Mouse (Mus musculus) gastrocnemius, postnatal 10 days (tissue): ENCODE data around the gene Traf5. TPM values are rescaled to one million over a fixed set of nuclear protein-coding genes. Genes with fewer than 3 reads are reported as not detected.

Source experiments
- DNase-seq: peaks from one replicate; pipeline ENCODE4 v3.0.0; 2021; ENCODE audit warnings: mixed read lengths
- total RNA-seq, 2 experiments: library from RNA; stranded (reverse); gene quantifications; 2 replicates each; pipeline ENCODE4 v1.2.3; 2021

The Traf5 gene
- total RNA-seq, 2 experiments from 2014 or later, result 9.4 to 13.1 TPM

DNA sequence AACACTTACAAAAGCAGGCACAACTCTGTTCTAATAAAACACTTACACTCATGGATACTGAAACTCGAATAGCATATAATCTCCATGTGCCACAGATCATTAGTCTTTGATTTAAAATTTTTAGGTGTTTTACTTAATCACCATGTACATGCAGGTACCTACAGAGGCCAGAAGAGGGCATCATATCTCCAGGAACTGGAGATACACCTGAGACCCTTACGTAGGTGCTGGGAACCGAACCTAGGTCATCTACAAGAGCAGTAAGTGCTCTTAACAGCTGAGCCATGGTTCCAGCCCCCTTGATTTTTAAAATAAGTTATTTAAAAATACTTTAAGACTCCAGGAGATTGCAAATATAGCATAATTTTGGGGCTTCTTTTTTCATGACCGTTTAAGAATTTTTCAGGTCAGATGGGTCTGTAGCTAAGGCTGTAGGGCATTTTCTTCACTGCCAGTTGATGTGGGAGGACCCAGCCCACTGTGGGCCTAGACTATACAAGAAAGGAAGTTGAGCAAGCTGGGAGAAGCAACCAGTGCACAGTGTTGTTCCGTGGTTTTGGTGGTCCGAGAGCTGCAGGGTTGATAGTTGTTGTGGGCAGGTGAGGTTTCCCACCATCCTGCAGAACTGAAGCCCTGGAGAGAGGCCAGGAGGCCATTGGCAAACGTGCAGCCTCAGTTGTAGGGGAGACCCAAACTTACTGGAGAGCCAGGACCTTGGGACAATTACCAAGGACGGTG is 29.0 kb downstream of the Traf5 start:
- no peak for DNase-seq

DNA sequence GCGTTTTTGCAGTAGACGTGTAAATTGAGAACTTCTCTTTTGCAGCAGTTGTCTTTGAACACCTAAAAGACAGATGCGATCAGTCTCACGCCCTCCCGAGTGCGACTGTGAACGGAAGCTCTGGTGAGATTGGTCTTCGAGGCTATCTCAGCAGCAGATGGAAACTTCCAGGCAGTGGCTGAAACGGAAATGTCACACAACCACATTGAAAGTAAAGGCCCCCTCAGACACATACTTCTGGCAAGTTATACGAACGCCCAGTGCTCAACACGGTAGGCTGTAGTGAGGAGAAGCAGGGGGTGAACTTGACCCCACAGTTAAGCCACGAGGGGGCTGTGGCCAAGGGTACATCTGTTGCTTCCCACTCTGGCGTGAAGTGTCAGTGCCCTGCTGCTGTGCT is 29.7 kb downstream of the Traf5 start:
- DNase-seq, result no peak

DNA sequence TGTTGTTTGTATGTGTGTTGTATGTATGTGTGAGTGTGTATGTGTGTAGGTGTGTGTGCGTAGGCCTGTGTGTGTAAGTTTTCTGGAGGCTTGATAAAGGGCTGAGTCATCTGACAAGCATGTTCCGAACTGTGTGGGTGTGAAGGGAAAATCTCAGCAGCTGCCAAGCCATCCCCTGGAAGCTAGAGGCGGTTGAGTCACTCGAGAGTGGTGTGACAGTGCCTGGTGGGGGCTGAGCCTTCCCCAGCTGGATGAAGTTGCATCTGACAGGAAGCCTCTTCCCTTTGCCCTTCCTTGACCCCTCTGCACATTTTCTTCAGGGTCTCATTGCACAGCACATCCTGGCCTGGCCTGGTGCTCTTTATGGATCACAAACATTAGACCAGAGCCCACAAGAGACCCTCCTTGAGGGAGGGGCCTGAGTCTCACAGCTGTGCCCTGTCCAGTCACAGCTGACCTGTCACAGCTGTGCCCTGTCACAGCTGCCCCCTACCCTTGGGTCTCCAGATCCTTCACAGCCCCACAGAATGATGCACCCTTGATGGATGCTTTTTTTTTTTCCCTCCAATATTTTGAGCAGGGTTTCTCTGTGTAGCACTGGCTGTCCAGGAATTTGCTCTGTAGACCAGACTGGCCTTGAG is 30.6 kb downstream of the Traf5 start:
- DNase-seq, result peak; percentile 48

DNA sequence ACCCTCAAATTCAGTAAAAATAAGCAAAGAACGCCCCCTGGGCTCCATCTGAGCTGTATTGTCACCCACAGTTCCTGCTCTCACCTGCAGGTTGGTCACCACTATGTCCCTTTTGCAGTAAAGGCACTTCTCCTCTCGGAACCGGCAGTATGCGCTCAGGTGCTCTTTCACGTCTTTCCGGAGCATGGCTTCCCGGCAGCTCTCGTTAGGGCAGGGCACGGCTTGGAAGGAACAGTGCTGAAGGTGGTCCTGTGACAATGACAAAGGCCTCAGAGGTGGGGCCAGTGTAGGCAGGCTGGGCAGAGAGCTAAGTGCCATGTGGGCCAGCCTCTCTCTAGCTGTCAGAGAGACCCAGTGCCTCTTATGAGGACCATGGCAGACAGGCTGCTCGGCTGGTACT is 33.4 kb downstream of the Traf5 start:
- no peak for DNase-seq

DNA sequence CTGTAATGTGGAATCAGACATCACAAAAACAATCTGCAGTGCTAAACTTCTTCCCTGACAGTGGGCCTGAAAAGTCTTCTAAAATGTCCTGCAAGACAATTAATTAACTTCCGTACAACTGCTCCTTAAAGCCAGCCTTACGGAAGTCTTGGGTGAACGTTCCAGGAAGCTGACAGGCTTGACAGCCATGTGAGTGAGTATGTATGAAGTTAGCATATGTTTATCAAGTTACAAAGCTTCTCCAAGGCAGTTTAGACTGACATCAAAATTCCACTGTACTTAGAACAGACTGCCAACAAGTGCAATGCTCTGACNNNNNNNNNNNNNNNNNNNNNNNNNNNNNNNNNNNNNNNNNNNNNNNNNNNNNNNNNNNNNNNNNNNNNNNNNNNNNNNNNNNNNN is 38.6 kb downstream of the Traf5 start:
- no peak for DNase-seq

DNA sequence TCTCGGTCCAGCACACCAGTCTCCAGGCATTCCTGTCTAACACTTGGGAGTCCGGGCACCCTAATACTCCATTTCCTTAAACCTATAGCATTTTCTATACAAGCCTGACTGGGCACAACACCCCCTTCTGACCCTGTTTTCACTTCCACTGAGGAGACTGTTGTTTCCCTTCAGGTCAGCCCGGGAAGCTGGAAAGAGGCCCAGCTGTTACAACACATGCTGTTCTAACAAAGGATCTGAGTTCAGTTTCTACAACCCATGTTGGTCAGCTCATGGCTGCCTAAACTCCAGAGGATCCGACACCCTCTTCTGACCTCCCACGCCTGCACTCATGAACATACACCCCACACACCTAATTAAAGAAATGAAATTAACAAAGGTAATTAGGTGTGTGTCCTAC is 39.4 kb downstream of the Traf5 start:
- no peak for DNase-seq

DNA sequence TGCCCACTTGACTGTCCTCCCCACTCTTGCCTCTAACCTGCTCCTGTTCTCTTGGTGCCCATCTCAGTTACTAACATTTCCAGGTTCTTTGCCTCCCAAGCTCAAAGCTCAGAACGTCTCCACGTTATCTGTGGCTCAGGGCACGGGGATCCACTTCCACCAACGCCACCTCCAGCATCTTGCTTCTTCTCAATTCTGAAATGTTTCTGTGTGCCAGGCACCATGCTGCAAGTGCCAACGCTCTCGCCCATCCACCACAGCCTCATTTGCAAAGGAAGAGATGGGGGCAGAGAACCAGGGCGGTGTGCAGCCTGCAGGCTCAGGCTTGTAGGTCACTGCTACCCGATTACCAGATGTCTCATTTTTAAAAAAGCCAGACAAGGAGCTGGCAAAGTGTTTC is 39.9 kb downstream of the Traf5 start:
- DNase-seq, result no peak

DNA sequence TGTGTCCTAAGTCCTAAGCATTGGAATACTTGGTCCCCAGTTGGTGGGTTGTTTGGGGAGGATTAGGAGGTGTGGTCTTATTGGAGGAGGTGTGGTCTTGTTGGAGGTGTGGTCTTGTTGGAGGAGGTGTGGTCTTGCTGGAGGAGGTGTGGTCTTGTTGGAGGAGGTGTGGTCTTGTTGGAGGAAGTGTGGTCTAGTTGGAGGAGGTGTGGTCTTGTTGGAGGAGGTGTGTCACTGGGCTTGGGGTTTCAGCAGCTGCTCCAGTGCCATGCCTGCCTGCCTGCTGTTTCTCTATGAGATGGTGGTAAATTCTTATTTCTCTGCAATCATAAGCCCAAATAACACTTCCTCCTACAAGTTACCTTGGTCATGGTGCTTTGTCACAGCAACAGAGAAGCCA is 93.3 kb downstream of the Traf5 start:
- no peak for DNase-seq

DNA sequence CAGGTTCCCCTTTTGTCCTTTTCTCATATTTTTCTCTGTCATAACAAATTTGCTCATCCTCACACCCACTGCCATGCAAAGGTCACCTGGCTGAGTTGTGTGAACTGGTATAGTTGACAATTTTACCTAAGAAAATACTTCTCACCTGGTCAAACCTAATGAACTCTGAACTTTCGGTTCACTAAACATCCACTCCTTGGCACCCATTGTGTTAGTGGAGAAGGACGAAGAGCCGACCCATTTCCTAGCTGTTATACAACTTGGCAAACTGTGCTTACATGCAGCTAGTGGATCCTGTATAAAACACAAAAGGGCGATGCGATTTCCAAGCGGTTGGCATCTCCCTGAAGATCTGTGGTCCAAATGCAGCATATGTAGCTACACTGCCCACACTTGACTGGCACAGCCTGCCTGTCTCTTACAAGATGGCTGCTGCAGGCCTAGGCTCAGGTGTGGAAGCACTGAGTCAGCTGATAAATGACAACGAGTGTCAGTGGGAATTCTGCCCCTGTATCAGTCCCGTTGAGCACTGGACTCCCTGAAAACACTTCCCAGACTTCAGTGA is 95.7 kb downstream of the Traf5 start:
- DNase-seq, result no peak

DNA sequence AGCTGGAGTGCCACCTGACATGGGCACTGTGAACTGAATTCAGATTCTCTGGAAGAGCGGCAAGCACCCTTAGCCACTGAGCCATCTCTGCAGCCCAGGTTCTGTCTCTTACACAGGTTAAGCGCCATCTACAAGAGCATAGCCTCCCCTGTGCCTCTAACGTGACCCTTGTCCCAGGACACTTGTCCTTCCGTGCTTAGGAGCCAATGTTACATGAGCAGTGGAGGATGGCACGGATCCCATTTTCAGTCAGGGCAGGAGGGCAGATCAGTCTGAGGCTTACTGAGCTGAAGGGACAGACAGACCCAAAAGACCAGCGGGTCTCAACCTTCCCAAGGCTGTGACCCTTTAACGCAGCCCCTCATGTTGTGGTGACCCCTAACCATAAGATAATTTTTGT is 96.4 kb downstream of the Traf5 start:
- DNase-seq, result no peak

DNA sequence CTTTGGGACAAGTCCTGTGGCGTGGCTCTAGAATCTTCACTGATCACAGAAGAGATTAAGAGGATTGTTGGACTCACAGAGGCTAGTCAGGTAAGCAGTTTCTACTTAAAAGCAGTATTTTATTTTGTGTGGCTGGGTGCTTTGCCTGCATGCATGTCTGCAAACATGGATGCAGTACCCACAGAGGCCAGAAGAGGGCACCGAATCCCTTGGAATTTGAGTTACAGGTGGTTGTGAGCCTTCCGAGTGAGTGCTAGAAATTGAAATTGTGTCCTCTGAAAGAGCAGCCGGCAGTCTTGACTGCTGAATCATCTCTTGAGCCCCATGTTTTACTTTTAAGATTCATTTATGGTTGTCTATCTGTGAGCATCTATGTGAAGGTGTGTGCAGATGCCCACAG is 96.9 kb downstream of the Traf5 start:
- peak; percentile 74 for DNase-seq

DNA sequence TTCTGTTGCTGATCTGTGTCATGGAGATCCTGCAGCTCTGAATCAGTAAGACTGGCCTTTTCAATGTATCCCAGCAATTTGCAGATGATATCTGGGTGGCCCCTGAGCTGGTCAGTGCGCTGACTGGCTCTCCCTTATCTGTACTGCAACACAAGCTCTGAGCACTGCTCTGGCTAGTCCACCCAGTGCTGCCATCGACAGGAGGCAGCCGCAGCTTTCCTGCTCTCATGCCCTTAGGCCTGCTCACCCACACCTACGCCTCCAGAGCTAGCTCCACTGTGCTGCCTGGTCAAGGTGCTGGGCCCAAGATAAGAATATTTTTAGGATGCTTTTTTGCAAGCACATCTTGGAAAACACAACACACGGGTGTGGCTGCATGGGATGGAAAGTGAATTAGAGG is 97.9 kb downstream of the Traf5 start:
- DNase-seq, result no peak

DNA sequence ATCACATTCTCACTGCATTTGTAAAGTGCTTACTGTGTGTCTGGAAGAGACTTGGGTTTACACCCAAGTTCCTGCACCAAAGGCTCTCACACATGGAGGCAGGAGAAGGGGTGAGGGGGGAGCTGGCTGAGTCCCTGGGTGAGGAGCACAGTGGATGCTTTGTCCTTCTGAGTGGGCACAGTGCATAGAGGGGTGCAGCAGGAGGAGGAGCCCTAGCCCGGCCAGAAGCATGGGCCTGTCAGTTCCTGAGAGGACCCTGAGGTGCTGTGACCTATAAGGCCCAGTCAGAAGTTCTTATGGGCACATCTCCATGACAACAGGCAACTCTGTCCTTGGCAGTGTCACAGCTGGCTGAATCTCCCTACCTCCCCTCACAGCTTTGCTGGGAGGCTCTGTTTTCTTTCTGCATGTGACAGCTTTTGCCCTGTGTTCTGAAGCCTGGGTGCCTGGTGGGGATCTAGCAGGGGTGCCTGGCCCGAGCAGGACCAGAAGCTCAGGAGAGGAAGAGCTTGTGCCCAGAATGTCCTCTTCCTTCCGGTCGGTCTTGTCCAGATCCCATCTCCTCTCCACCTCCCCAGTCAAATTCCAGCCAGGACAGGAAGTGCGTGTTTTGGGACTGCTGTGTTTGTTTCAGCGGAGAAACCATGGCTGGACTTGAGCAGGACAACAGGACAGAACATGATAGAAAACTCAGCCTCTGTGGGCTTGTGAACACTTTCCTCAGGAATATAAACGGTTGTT is 100.1 kb downstream of the Traf5 start:
- no peak for DNase-seq

DNA sequence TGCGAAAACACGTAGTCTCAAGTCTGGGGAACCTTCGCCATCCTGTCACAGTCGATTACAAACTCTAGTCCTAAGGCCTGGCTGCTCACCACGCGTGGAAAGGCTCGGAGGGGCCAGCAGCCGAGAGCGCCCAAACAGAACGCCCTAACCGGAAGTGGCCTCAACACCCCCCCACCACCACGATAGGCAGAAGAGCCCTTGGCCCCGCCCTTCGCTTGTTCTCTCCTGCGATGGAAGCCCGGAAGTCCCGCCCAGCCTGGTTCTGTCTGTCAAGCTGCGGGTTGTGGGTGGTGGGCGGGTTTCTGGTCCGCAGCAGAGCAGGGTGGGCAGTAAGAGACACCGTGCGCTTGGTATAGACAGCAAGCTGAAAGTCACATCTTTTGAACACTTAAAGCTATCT is 102.4 kb downstream of the Traf5 start:
- DNase-seq, result peak; percentile 91

DNA sequence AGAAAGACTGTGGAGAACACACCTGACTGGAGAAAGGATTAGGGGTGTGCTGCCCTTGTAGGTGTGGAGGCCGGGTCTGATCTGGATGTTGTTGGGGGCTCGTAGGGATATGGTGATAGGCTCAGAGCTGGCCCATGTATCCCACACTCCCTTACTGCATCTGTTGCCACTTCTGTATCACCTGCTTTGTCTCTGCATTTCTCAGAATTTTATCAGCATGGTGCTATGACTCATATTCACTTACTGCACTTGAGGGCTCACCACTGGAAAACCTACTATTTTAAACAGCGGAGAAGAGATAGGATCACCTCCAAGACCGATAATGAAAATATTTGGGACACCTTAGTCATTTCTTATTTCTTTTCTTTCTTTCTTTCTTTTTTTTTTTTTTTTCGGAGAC is 103.3 kb downstream of the Traf5 start:
- no peak for DNase-seq

DNA sequence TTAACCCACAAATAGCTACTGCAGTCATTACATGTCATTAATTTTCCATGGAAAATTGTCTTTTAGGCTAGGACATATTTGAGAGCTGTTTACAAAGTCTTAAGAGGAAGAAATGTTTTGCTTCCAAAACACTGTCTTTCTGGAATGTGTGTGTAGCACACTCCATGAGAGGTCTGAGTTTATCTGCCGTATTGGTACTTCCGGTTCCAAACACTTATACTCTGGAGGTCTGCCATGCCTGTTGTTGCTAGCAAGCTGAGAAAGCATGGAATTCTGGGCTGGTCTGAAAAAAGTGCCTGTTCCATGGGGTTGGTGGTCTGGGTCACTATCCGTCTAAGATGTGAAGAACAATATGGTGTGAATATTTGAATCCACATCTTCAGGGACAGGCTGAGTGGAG is 103.7 kb downstream of the Traf5 start:
- no peak for DNase-seq

DNA sequence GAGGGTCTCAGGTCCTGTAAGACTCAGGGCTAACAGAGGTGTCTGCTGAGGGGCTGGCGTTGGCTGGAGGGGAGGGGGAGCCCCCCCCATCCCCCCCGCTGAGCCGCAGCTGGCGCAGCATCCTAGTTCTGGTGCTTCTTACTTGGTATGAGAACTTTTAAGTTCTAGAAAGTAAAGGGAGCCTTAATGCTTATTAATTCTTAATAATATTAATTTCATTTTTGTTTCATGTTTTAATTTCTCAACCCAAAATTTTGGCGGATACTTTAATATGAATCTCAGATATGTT is 104.9 kb downstream of the Traf5 start:
- DNase-seq, result no peak

DNA sequence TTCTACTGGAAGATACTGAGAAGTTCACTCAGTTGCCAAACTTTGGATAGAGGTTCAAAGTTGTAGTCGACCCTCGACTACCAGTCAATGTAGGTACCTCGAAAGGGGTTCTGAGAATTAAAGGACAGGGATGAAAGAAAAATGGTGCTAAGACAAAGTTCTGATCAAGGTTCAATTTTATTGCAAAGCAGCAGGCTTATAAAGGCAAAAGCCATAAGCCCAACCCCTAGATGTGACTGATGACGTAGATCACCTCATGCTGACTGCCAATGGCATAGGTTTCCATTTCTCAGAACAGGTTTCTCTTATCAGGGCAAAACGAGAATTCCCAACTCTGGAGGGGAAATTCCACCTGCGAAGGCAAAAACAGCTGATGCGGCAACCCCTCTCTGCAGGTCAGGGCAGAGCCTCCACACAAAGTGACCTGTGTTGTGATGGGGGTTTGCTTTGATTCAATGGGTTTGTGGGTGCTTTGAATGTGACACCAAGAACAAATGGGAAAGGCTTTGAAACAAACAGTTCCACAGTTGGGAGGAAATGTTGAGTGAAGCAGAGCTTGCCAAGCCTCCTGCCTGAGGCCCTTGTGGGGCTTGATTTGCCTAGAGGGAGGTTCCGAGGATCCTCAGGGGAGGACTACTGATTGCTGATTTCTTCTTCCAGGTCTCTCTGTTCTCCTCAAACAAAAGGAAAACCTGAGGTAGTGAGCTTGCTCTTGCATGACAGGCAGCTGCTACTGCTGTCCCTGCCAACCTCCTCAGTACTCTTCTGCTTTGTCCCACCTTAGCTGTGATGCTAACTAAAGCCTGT is 105.5 kb downstream of the Traf5 start:
- DNase-seq, result no peak

DNA sequence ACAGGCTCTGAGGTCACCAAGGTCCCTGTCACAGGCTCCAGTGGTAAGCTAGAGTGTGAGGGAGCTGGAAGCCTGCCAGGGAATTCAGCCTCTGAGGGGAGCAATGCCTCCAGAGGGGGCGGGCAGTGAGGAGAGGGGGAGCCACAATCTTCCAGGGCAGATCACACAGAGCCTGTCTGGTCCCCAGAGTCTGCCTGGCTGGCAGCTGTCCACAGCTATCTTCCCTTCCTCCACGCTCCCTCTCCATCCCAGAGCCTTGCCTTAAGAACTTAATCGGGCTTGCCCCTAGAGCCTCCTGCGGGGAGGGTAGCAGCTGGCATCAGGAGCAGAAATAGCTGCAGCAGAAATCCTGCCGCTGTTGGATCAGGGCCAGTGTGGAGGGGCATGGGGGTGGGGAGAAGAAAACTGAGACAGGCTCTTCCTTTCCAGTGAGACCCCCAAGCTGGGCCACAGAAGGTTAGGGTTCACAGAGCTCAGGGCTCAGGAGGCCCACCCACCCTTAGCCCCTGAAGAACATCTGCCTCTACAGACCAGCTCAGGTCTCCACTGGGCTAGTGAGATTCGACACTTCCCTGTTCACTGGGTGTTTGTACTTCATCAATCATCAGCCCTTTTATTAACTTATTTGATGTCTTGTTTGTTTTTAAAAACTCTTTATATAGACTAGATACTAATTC is 110.8 kb downstream of the Traf5 start:
- peak; percentile 41 for DNase-seq

DNA sequence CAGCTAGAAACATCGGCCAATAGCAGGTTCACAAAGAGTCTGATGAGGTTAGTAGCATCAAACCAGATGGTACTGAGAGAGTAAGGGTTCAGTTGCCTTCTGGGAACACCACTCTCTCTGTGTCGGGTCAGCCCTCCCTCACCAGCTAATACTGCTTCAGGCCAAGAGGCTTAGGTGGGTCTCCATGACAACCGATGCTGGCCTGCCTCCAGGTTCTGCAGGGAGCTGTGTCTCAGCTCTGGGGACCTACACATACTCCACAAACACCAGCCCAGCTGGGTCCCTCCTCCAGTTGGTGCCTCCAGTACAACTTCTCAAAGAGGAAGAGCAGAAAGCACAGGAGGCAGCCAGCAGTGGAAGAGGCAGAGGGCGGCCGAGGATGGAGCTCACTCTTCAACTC is 115.2 kb downstream of the Traf5 start, which contains the start of gene Rd3:
TSS of gene Rd3 (plus strand) at position 184 of the 400 bp plus-strand sequence.
- peak; percentile 45 for DNase-seq

DNA sequence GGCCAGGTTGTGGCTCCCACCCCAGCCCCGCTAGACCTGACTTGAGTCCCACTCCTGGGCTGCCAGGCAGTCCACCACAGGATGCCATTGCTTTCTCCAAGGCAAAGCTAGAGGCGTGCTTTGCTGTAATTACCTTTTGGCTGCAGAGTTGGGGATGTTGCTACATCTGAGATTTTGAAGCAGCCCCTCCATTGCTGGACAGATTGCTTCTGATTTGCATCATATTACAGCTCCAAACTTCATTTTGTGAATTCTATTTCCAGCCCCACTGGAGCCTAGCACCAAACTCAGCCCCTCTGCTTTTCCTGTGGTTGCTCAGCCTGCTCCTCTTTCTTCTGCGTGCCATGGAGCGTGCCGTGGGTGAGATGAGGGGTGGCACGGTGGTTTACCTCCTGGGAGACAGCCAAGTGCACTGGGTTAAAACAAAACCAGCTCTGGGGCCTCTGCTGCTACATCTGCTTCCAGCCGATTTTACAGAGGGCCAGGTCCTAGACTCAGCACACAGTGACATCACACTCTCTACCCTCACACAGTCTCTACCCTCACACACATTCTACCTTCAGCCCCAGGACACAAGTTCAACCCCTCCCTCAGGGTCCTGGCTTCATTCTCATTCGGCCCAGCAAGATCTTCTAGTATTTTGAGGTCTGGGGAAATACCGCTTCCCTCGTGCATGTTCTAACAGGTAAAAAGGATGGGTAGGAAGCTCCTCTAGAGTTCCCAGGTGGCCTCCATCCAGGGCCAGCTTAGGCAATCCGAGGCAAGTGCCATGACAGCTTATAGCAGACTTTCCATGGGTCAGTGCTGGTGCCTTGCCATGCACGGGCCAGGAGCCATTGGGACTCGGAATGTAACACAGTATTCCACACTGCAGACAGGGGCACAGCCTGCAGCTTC is 117.6 kb downstream of the Traf5 start:
- DNase-seq, result no peak
